Mouse (Mus musculus): ENCODE measurements at regions not wholly inside any gene's neighbourhood (a gene's known extent, or its start where the extent isn't known, plus 50 kb on each side); places are given as distances from the start of the nearest gene placed in this dataset.
"Not testable (repeated sequence)": the region's sequence is repeated elsewhere in the genome, so short reads cannot be mapped to it uniquely, and the experiment has no call there.

DNA sequence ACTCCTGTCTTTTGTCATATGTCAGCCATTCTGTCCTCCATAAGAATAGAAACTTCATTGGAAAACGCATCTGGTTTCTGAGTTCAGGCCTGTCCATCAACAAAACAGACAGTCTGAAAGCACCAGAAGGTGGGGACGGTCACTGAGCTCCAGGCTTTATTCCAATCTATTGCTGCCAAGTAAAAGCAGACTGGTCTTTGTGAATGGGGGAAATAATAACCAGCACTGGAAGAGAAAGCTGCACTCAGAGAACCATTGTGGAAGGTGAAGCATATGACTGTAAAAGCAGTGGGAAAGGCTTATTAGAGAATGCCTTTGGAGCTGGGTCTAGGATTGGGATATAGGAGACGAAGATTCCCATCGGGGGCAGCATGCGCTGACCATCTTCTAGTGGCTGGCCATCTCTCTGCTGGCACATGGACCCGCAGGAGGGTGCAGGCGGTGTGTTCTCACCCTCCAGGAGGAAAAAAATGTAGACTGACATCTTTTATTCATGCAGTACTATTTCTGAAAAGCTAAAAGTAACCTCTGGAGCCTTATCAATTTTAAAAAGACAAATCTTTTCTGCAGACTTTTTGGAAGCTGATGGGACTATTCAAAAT, 1638.0 kb downstream of the Car8 start:
- DNase-seq (ENCODE audit: low read depth) = no peak

DNA sequence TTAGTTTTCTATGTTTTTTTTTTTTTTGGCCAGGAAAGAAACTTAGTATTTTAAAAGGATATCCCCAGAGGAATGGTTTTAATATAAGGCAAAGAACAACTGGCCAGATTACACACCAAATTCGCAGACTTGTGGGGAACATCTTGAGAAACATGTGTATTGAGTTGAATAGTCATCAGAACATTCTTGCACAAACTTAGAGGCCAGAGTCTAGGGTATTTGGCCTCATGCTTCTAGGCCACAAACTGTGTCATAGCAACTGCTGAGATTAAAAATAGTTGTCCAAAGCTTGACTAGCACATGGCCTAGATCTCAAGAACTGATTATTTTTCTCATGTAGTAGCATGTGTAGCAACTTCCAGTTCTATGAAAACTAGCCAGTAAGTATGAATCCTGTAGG, 1642.5 kb downstream of the Car8 start:
- no peak for DNase-seq (ENCODE audit: low read depth)

DNA sequence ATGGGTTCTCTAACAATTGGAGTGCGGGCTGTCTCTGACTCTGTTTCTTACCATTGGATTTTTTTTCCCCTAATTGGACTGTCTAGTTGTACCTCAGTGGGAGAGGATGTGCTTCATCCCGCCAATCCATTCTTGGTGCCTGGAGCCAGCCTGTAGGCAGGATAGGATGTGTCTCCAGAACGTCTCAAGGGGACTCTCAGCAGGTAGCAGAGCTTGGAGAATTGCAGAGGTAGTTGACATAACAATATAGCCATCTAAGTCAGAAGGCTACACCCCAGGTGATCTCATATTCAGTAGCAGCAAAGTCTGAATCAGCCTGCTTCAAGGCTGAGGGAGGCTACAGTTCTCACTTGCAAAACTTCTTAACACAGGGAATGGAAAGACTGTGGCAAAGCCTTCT, 1646.0 kb downstream of the Car8 start:
- DNase-seq (ENCODE audit: low read depth) = not testable (repeated sequence)

DNA sequence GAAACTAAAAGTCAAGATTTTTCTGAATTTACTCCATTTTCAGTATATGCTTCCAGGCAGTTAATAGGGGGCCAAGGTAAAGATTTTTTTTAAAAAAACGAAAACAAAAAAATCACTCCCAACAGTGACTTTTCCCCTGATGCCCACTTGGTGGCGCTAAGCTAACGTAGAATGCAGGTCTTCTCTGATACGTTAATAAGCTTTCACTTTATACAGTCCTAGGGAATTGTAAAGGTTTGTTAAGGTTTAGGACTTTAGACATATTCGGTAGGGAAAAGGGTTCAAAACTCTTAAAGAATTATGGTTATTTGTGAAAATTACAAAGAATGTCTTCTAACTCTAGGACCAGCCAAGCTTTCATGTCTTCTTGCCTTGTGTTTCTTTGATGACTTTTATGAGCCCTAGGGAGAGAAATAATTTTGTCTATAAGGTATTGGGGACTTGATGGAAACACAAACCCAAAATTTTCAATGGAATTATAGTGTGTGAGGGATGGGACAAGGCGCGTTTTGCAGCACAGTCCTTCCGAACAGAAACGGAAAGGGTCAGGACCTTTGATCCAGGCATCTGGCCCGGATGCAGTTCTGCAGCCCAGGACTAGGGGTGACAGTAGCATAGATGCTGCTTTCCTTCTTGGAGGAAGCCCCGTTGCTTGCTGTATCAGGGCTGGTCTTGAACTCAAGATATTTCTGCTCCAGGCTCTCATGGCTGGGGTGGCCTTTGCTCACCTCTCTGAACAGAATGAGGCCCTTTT, 1677.1 kb downstream of the Car8 start:
- DNase-seq (ENCODE audit: low read depth) = peak; percentile 13

DNA sequence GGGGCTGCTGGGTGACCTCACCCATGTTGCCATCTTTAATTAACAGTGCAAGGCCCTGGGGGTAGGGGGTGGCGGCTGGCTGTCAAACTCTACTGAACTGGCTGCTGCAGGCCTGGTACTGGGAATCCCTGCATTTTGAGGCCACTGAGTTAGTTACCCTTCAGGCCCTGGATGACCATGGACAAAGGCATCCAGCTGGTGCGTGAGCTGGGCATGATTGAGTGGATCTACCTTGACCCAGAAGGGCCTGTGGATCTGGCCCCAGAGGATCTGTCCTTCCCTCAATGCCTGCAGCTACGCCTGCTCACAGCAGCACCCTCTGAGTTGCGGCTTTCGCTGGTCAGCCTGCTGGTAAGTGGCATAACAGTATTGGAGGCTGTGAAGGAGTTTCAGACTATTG, 1699.2 kb downstream of the Car8 start:
- DNase-seq (ENCODE audit: low read depth) = no peak

DNA sequence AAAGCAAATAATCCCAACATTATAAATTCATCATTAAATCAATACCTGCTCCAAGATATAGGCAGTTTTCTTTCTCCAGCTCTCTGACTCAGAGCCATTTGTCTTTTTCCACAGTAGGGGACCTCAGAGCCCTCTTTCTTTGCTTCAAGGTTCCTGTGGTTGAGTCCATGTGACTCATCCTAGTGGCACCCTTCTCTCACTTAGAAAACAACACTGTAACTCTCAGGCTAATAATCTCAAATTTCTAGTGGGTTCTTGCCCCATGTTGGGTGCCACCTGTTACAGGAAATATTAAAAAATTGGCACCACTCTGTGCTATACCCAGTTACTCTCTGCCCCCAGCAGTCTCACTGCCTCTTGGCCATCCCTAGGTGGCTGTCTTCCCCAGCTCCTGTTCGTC, 1706.4 kb downstream of the Car8 start:
- DNase-seq (ENCODE audit: low read depth) = no peak

DNA sequence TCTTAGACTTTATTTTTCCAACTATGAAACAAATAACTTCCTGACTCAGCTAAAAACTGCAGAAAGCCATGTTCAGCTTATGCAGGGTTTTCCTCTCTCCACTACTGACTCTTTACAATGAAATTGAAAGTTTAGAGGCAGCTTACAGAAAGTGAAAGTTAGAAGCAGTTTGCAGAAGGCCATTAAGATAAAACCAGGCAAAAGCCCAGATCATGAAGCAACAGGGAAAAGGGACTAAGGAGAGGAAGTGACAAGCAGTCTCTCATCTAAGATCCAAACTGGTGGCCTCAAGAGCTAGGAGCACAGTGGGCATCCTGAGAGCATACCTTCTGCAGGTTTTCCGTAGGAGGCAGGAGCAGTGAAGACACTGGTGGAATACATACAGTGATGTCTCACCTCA, 1721.2 kb downstream of the Car8 start:
- no peak for DNase-seq (ENCODE audit: low read depth)

DNA sequence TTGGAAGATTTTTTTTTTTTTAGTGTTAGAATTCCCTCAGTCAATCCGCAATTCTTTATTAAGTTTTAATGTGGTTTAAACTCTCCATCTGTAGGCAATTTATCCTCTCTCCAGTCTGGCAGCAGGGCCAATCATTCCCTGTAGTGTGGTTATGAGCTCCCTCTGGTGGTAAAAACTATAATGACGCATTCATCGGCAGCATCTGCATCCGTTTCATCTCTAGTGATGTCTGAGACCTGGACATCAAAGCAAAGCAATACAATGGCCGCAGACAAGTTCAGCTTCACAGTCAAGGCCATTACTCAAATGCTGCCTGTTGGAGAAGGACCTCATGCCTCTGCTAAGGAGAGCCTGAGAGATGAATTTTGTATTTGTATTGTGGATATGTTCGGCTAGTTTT, 1721.7 kb upstream of the Impad1 start:
- peak; percentile 60 for DNase-seq (ENCODE audit: low read depth)

DNA sequence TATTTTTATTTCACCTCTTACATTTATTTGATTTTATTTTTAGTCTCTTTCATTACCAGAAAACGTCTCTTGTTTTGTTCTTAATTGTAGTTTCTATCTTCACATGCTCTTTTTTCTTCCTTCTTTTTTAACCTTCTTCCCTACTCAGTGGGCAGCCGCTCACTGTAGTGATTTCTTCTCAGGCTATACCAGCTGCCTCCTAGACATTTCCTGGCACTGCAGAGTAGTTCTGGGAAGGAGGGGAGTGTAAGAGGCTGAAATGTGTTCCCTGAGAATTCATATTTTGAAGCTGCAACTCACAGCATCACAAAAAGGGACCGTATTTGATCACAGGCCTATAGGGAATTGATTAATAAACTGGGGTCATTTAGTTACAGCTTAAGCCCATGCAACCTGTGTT, 1720.5 kb upstream of the Impad1 start:
- DNase-seq (ENCODE audit: low read depth) = no peak

DNA sequence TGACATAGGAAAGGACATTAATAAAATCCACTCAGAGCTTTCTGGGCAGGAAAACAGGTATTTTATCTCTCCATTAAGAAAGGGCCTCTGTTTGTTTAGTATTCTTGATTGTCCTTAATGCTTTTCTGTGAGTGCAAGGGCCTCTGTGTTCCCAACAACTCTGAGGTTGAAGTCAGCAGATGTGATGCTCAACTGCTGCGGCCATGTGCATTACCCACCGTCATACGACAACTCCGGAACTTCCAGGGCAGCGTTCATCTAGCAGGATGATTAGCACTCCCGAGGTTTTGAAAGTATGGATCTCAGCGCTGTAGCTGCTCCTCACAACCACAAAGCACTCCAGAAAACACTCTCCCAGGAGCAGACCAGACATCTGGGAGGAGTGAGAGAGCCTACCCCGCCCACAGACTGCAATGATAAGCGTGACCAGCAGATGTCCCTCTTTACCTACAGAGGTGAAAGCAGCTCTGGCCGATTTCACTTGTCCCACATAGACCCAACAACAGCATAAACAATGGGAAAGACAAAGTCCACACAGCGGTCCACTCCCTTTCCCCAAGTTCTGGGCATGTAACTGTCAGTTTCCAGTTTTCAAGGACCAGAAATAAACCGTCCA, 1719.7 kb upstream of the Impad1 start:
- peak; percentile 63 for DNase-seq (ENCODE audit: low read depth)

DNA sequence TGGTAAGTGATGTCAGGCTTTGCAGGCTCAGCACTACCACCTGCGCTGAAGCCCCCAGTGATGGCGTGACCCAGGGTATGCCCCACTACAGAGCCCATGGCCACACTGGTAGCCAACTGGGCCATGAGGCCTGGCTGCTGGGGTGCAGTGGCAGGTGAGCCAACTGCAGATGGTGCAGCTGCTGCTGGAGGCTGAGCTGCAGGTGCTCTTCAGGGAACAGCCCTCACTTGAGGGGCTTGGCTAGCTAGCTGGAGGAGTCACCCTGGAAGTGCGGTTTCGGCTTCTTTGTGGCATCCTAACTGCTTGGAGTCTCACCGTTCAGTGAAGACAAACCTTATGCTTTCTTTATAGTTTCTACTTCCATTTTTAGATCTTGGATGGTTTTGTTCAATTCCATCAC, 1714.9 kb upstream of the Impad1 start:
- no peak for DNase-seq (ENCODE audit: low read depth)
